10 mouse cellular contexts compared by ENCODE assay signal in the genomic region with DNA sequence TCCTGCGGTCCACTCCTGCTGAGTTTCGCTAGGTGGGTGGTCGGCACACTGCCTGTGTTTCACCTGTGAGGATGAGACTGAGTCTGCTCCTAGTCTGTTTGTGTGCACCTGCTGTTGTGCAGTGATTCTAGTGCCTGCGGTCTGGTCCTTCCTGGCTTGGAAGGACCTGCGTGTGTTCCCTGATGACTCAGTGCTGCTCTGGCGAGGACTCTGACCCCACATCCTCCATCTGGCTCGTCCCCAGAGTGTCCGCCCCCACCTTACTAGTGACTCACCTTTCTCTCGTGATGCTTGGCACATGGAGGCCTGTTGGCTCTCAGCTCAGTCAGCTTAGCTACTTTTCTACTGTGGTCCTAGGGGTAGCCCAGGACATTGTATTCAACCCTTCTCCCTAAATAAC. TPM values are rescaled to one million over a fixed set of nuclear protein-coding genes. Genes with fewer than 3 reads are reported as not detected.
DNase-seq lines count a peak whose midpoint lies in the region; ATAC-seq and TF ChIP-seq lines count a peak whose summit lies in the region.
"Had no signal": no experiment of that assay in that cellular context is flagged by ENCODE, and none has a peak within 500 bp of the region (broad histone marks: within the 10 kb centered on the region; RNA-seq: fewer than 3 reads in every experiment).

No protein-coding gene starts in this region.

- 50% methylated on average over 9 of the region's 9 CpGs for WGBS in intestine, embryonic 16.5 days
- 70% methylated on average over 9 of the region's 9 CpGs for WGBS in midbrain, embryonic 15.5 days

- H3K36me3 ChIP-seq in intestine, embryonic 16.5 days (ENCODE audit: control insufficient read depth, insufficient read depth, low read length): no peaks in the 10 kb centered on the region
- no peaks in the 10 kb centered on the region for H3K36me3 ChIP-seq in midbrain, embryonic 15.5 days (replicated peaks)
- H3K36me3 ChIP-seq: limb, embryonic 13.5 days; neural tube, embryonic 13.5 days had no signal

- H3K4me1 ChIP-seq in intestine, embryonic 16.5 days (ENCODE audit: control insufficient read depth, insufficient read depth, low read length): peaks cover 3% of the 10 kb centered on the region; the same call in 1 of the 2 replicates
- no peaks in the 10 kb centered on the region for H3K4me1 ChIP-seq in midbrain, embryonic 15.5 days
- H3K4me1 ChIP-seq: limb, embryonic 13.5 days; neural tube, embryonic 13.5 days had no signal

- H3K27me3 ChIP-seq in intestine, embryonic 16.5 days (replicated peaks; ENCODE audit: control insufficient read depth, insufficient read depth, low read length): no peaks in the 10 kb centered on the region
- H3K27me3 ChIP-seq in midbrain, embryonic 15.5 days (replicated peaks): no peaks in the 10 kb centered on the region
- H3K27me3 ChIP-seq: limb, embryonic 13.5 days; neural tube, embryonic 13.5 days had no signal

- no peak overlapping the region for H3K4me3 ChIP-seq in left cerebral cortex, adult 2 months
- H3K4me3 ChIP-seq in intestine, embryonic 16.5 days (ENCODE audit: low read length): no peak overlapping the region
- H3K4me3 ChIP-seq in midbrain, embryonic 15.5 days: no peak overlapping the region
- H3K4me3 ChIP-seq: limb, embryonic 13.5 days; neural tube, embryonic 13.5 days had no signal

- H3K9me3 ChIP-seq in intestine, embryonic 16.5 days (ENCODE audit: control insufficient read depth, low read length): no peaks in the 10 kb centered on the region
- H3K9me3 ChIP-seq in midbrain, embryonic 15.5 days: no peaks in the 10 kb centered on the region
- H3K9me3 ChIP-seq: limb, embryonic 13.5 days; neural tube, embryonic 13.5 days had no signal

- DNase-seq in left cerebral cortex, adult 2 months (ENCODE audit: extremely low spot score in 1 of 2, low spot score in 2 of 2): peak; percentile 57 to 62
- no peak for DNase-seq in left cerebral cortex, adult 11 months (ENCODE audit: low spot score)
- DNase-seq in adrenal gland, postnatal 10 days: peak; percentile 62
- peak; percentile 39 to 40 for DNase-seq in right cerebral cortex, postnatal 36 days (ENCODE audit: low spot score in 2 of 2)
- no peak for DNase-seq in testis, postnatal 10 days (ENCODE audit: low spot score)

- no peak overlapping the region for H3K9ac ChIP-seq in intestine, embryonic 16.5 days (ENCODE audit: low read depth, low read length)
- H3K9ac ChIP-seq in midbrain, embryonic 15.5 days: no peak overlapping the region
- H3K9ac ChIP-seq: limb, embryonic 13.5 days; neural tube, embryonic 13.5 days had no signal

- peak; percentile 97 for ATAC-seq in intestine, embryonic 16.5 days
- no peak for ATAC-seq in midbrain, embryonic 15.5 days (replicated peaks)
- no peak for ATAC-seq in megakaryocyte-erythroid progenitor cell, adult 5-6 weeks (replicated peaks; ENCODE audit: low FRiP score, low TSS enrichment, poor library complexity, severe bottlenecking)

- intact Hi-C loops in left cerebral cortex, adult 2 months (cut with DNase I): loop anchor here (2.0 to 10.0 kb wide), 2 partner anchors 19 to 285 kb away; partner anchors contain the start of genes Atp1b3 and Rasa2

- no peak for TF ChIP-seq CTCF in left cerebral cortex, adult 2 months (IDR thresholded peaks at IDR 0.05)

- peak overlapping the region; percentile 78 for H3K27ac ChIP-seq in left cerebral cortex, adult 2 months
- peak overlapping the region; percentile 26; the same call in 1 of the 2 replicates for H3K27ac ChIP-seq in intestine, embryonic 16.5 days (ENCODE audit: low read length)
- no peak overlapping the region for H3K27ac ChIP-seq in midbrain, embryonic 15.5 days
- H3K27ac ChIP-seq: limb, embryonic 13.5 days; neural tube, embryonic 13.5 days had no signal

- H3K4me2 ChIP-seq in intestine, embryonic 16.5 days (ENCODE audit: low read depth, low read length): no peak overlapping the region
- no peak overlapping the region for H3K4me2 ChIP-seq in midbrain, embryonic 15.5 days
- H3K4me2 ChIP-seq: limb, embryonic 13.5 days; neural tube, embryonic 13.5 days had no signal

RNA-seq across cellular contexts. Expression of gene Rasa2, which starts 18.5 kb away (rescaled TPM):
- 10 to 100 TPM; 40.5 to 43.9 TPM for total RNA-seq in left cerebral cortex, adult 2 months (2021)
- 10 to 100 TPM; 10.7 to 11.9 TPM for total RNA-seq in adrenal gland, postnatal 10 days (2021)
- 13.7 and 15.3 TPM in 2 replicates for polyA plus RNA-seq in intestine, embryonic 16.5 days (2015; fragmentation: Nextera tagmentation; extraction: Ambion mirVana)
- polyA plus RNA-seq in midbrain, embryonic 15.5 days (2015; fragmentation: Nextera tagmentation; extraction: Ambion mirVana): 16.3 and 17.6 TPM in 2 replicates
- 8.7 and 9.7 TPM in 2 replicates for total RNA-seq in megakaryocyte-erythroid progenitor cell, adult 5-6 weeks (2014; fragmentation: Nextera tagmentation)
- total RNA-seq in megakaryocyte-erythroid progenitor cell, adult 5-6 weeks (2017): 9.7 and 13.8 TPM in 2 replicates

Comparison
In these comparisons a context has a peak if more than half of its experiments do, and no peak if none do; other contexts are left out.
1. DNase-seq: peak in left cerebral cortex, adult 2 months (2 of 2), adrenal gland, postnatal 10 days (single experiment) and right cerebral cortex, postnatal 36 days (2 of 2); none in left cerebral cortex, adult 11 months (single experiment) and testis, postnatal 10 days (single experiment).